Mouse (Mus musculus): Measurements from ENCODE around the gene Tex38. TPM values are rescaled to one million over a fixed set of nuclear protein-coding genes. Genes with fewer than 3 reads are reported as not detected.

Gene Tex38
- total RNA-seq, 2 experiments from 2014 or later = 2.4 to 3.2 TPM

GRCm38 (mm10) chr4:115767647-115768467 is 13.0 kb downstream of the Tex38 start:
- no peak for DNase-seq

- DNase-seq = no peak
These were observed 16.2 kb downstream of the Tex38 start for GRCm38 (mm10) chr4:115764581-115764980.

- DNase-seq = peak; percentile 72 to 83
These were observed 19.6 kb downstream of the Tex38 start for GRCm38 (mm10) chr4:115761206-115761605.

GRCm38 (mm10) chr4:115754851-115755250 is 26.0 kb downstream of the Tex38 start:
- no peak for DNase-seq

GRCm38 (mm10) chr4:115754101-115754500 is 26.7 kb downstream of the Tex38 start:
- DNase-seq = no peak

GRCm38 (mm10) chr4:115749336-115749735 is 31.5 kb downstream of the Tex38 start:
- no peak for DNase-seq

- DNase-seq = no peak
These were observed 32.6 kb downstream of the Tex38 start for GRCm38 (mm10) chr4:115748181-115748580.

- DNase-seq = peak; percentile 24 to 32
These were observed 37.7 kb downstream of the Tex38 start for GRCm38 (mm10) chr4:115743096-115743495.

GRCm38 (mm10) chr4:115742658-115743057 is 38.2 kb downstream of the Tex38 start:
- no peak for DNase-seq

GRCm38 (mm10) chr4:115738481-115738985 is 42.3 kb downstream of the Tex38 start:
- peak; percentile 37 to 48 for DNase-seq

GRCm38 (mm10) chr4:115737551-115738041 is 43.2 kb downstream of the Tex38 start, which contains the start of gene Efcab14:
Gene Efcab14, plus strand, starts transcription at chr4:115737744.
- DNase-seq = peak; percentile 99 to 100

GRCm38 (mm10) chr4:115734867-115735266 is 46.0 kb downstream of the Tex38 start:
- no peak for DNase-seq

- DNase-seq = no peak
These were observed 47.1 kb downstream of the Tex38 start for GRCm38 (mm10) chr4:115733746-115734145.

- no peak for DNase-seq
These were observed 48.5 kb downstream of the Tex38 start for GRCm38 (mm10) chr4:115732223-115732818.

GRCm38 (mm10) chr4:115731588-115732222 is 49.1 kb downstream of the Tex38 start:
- peak; percentile 68 to 78 for DNase-seq

Other genes with a start within 250 kb of the Tex38 start
- not detected for gene Cyp4a31, start 217.4 kb downstream of the Tex38 start, total RNA-seq (2021)
- not detected for gene Cyp4a32, start 180.0 kb downstream of the Tex38 start, total RNA-seq (2021)
- 10 to 100 TPM; 28.1 to 37.1 TPM for gene Cyp4b1, start 133.3 kb downstream of the Tex38 start, total RNA-seq (2021)
- 10 to 100 TPM; 83.1 to 89.1 TPM for gene Efcab14, start 43.3 kb downstream of the Tex38 start, total RNA-seq (2021)
- 10 to 100 TPM; 49.8 to 57.1 TPM for gene Atpaf1, start 3.8 kb upstream of the Tex38 start, total RNA-seq (2021)
- 10 to 100 TPM; 14.9 to 16.7 TPM for gene Mob3c, start 47.1 kb upstream of the Tex38 start, total RNA-seq (2021)
- 10 to 100 TPM; 36.3 to 44.5 TPM for gene Mknk1, start 58.2 kb upstream of the Tex38 start, total RNA-seq (2021)
- not detected for gene Kncn, start 103.4 kb upstream of the Tex38 start, total RNA-seq (2021)
- not detected for gene 6430628N08Rik, start 109.6 kb upstream of the Tex38 start, total RNA-seq (2021)
- not detected for gene Dmbx1, start 158.9 kb upstream of the Tex38 start, total RNA-seq (2021)
- gene Faah, start 236.9 kb upstream of the Tex38 start, total RNA-seq (2021) = 1 to 10 TPM; 2.6 to 3.4 TPM

Data from adrenal gland, postnatal 36 days (tissue).